Mouse (Mus musculus): Measurements from ENCODE around the gene Scaf8.

DNA sequence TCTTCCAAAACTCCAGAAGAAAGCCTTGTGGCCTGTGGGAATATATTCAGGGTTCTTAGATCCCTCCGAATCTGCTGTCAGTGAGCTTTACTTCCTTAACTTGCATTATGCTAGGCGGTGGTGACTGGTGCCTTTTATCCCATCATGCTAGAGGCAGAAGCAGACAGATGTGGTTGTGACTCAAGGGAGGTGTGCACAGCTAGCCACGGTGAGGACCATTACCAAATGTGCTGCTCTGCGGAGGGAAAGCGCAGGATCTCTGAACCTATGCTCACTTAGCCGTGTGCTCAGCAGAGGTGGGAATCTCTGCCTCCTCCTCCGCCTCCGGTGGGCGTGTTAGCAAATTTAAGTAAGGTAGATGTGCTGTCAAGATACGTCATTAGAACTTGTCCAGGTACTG lies 98.1 kb downstream of the Scaf8 start:
- TF ChIP-seq CTCF (IDR thresholded peaks at IDR 0.05; ENCODE audit: low read depth, low read length) (no peak), EP300 (IDR thresholded peaks at IDR 0.05; ENCODE audit: insufficient read depth, low read depth, low read length) (no peak), POLR2A (IDR thresholded peaks at IDR 0.05; ENCODE audit: insufficient read depth, low read length) (no peak)

Data from ES-Bruce4 (cell line).